Mouse (Mus musculus): Measurements from ENCODE around the gene Tut4.

- TF ChIP-seq POLR2A (IDR thresholded peaks at IDR 0.05; ENCODE audit: low read depth, low read length) (no peak), USF1 (IDR thresholded peaks at IDR 0.05; ENCODE audit: low read depth, low read length) (no peak), CTCF (conservative IDR thresholded peaks at IDR 0.05 in 1 of 2, IDR thresholded peaks at IDR 0.05 in 1 of 2; ENCODE audit: low read depth in 2 of 2, low read length in 2 of 2) (no peak), EP300 (IDR thresholded peaks at IDR 0.05; ENCODE audit: low read length) (no peak), BHLHE40 (IDR thresholded peaks at IDR 0.05; ENCODE audit: low read depth, low read length) (no peak), MAX (IDR thresholded peaks at IDR 0.05; ENCODE audit: low read length) (no peak), POLR2AphosphoS2 (IDR thresholded peaks at IDR 0.05; ENCODE audit: low read depth, low read length) (no peak), JUN (IDR thresholded peaks at IDR 0.05; ENCODE audit: insufficient read depth, low read depth, low read length) (no peak)
These were observed 139.1 kb downstream of the Tut4 start for GRCm38 (mm10) chr4:108598306-108598705.
